Mouse (Mus musculus) liver, adult 2 months (tissue): ENCODE data around the gene Olfr1493-ps1.

Experiments
- CTCF ChIP-seq: fragments of 200-500 bp; IDR thresholded peaks from 2 replicates; pipeline ENCODE4 v1.5.1; 2011; ENCODE audit warnings: low read depth, low read length, control low read depth
- POLR2A ChIP-seq: fragments of 200-500 bp; IDR thresholded peaks from 2 replicates; pipeline ENCODE4 v1.6.1; 2011; ENCODE audit warnings: low read length, control low read depth; ENCODE audit not compliant: insufficient read depth; ENCODE audit errors: extremely low read depth

- TF ChIP-seq POLR2A (no peak), CTCF (no peak)
Measured at GRCm38 (mm10) chr19:13722978-13723377, at the start of gene Olfr1493-ps1.
